ENCODE assay signal across 30 mouse cellular contexts in the genomic region with DNA sequence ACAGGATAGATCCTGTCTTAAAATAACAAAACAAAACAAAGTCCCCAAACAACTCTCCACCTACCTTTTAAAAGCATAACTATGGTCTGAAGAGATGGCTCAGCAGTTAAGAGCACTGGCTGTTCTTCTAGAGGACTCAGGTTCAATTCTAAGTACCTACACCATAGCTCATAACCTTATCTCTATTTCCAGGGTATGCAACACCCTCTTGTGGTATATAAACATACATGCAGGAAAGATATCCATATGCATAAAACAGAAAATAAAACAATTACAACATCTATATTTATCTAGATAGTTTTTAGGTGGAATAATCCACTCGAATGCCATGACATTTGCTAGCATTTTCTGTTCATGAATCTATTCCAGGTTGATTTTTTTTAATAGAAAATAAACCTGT. TPM values are rescaled to one million over a fixed set of nuclear protein-coding genes. Genes with fewer than 3 reads are reported as not detected.
DNase-seq lines count a peak whose midpoint lies in the region; ATAC-seq and TF ChIP-seq lines count a peak whose summit lies in the region.
"Had no signal": no experiment of that assay in that cellular context is flagged by ENCODE, and none has a peak within 500 bp of the region (broad histone marks: within the 10 kb centered on the region; RNA-seq: fewer than 3 reads in every experiment).

No protein-coding gene starts in this region.

- H3K27me3 ChIP-seq in liver, postnatal 0 days (ENCODE audit: insufficient read depth, low read length) = no peaks in the 10 kb centered on the region
- H3K27me3 ChIP-seq in liver, embryonic 12.5 days (replicated peaks) = no peaks in the 10 kb centered on the region
- H3K27me3 ChIP-seq in splenic B cell, adult 2 months (ENCODE audit: control insufficient read depth, insufficient read depth, low read length, poor library complexity, severe bottlenecking) = no peaks in the 10 kb centered on the region
- H3K27me3 ChIP-seq: CH12.LX; heart, embryonic 12.5 days; hindbrain, embryonic 13.5 days; liver, embryonic 15.5 days; midbrain, embryonic 15.5 days had no signal

- 60% methylated on average over 1 of the region's 1 CpGs for WGBS in liver, postnatal 0 days (ENCODE audit: insufficient replicate concordance)
- WGBS in liver, embryonic 12.5 days (ENCODE audit: insufficient replicate concordance) = 21% methylated on average over 1 of the region's 1 CpGs

- H3K27ac ChIP-seq in gastrocnemius, adult 2 months = no peak overlapping the region
- H3K27ac ChIP-seq in liver, postnatal 0 days (ENCODE audit: low read depth) = no peak overlapping the region
- no peak overlapping the region for H3K27ac ChIP-seq in liver, embryonic 12.5 days
- H3K27ac ChIP-seq: hindbrain, embryonic 13.5 days; liver, embryonic 15.5 days; midbrain, embryonic 10.5 days; midbrain, embryonic 15.5 days had no signal

- H3K4me2 ChIP-seq in liver, postnatal 0 days (ENCODE audit: low read depth, low read length) = no peak overlapping the region
- no peak overlapping the region for H3K4me2 ChIP-seq in liver, embryonic 12.5 days
- H3K4me2 ChIP-seq: heart, embryonic 12.5 days; hindbrain, embryonic 13.5 days; liver, embryonic 15.5 days; midbrain, embryonic 15.5 days had no signal

- no peak for DNase-seq in gastrocnemius, adult 2 months
- no peak for DNase-seq in gastrocnemius, adult 18-20 months (ENCODE audit: low spot score)
- no peak for DNase-seq in liver, postnatal 0 days
- DNase-seq in induced T-regulatory cell, adult 2 months (ENCODE audit: low read depth) = peak; percentile 4
- peak; percentile 17 for DNase-seq in splenic B cell, adult 2 months (ENCODE audit: low read depth, low spot score)
- DNase-seq in lung, postnatal 36 days = no peak
- no peak for DNase-seq in cerebellum, adult 8-10 months
- DNase-seq: adrenal gland, postnatal 25 days; cerebellum, adult 11-12 months; cerebellum, postnatal 10 days; gastrocnemius, postnatal 25 days; heart, adult 18-20 months; heart, postnatal 4 days; kidney, adult 2 months; kidney, postnatal 10 days; layer of hippocampus, adult 9-11 months; liver; lung, postnatal 4 days; right cerebral cortex, postnatal 4 days; thymus, postnatal 25 days had no signal

- no peak overlapping the region for H3K9ac ChIP-seq in liver, postnatal 0 days (replicated peaks)
- no peak overlapping the region for H3K9ac ChIP-seq in liver, embryonic 12.5 days
- H3K9ac ChIP-seq: heart, embryonic 12.5 days; hindbrain, embryonic 13.5 days; liver, embryonic 15.5 days; midbrain, embryonic 15.5 days had no signal

- H3K36me3 ChIP-seq in liver, postnatal 0 days (replicated peaks; ENCODE audit: insufficient read depth, low read length) = no peaks in the 10 kb centered on the region
- H3K36me3 ChIP-seq in liver, embryonic 12.5 days = no peaks in the 10 kb centered on the region
- H3K36me3 ChIP-seq in splenic B cell, adult 2 months (ENCODE audit: control insufficient read depth, insufficient read depth, low read length, poor library complexity, severe bottlenecking) = no peaks in the 10 kb centered on the region
- H3K36me3 ChIP-seq: heart, embryonic 12.5 days; hindbrain, embryonic 13.5 days; liver, embryonic 15.5 days; midbrain, embryonic 10.5 days; midbrain, embryonic 15.5 days had no signal

- H3K9me3 ChIP-seq in liver, postnatal 0 days (ENCODE audit: low read length) = no peaks in the 10 kb centered on the region
- H3K9me3 ChIP-seq in liver, embryonic 12.5 days (replicated peaks) = no peaks in the 10 kb centered on the region
- H3K9me3 ChIP-seq: heart, embryonic 12.5 days; hindbrain, embryonic 13.5 days; liver, embryonic 15.5 days; midbrain, embryonic 10.5 days; midbrain, embryonic 15.5 days had no signal

- peak; percentile 10; the same call in 1 of the 2 replicates for TF ChIP-seq CTCF in gastrocnemius, adult 2 months (IDR thresholded peaks at IDR 0.05)
- TF ChIP-seq CTCF in liver, postnatal 0 days (IDR thresholded peaks at IDR 0.05; ENCODE audit: low read depth) = 0 out of 2 replicates have a peak, but pooled peaks have one; percentile 21

- ATAC-seq in liver, postnatal 0 days = no peak
- ATAC-seq in liver, embryonic 12.5 days = no peak
- ATAC-seq: forebrain, embryonic 16.5 days; inflammation-experienced regulatory T-cells, adult 6 months; midbrain, embryonic 15.5 days had no signal

- TF ChIP-seq EP300 in liver, postnatal 0 days (IDR thresholded peaks at IDR 0.05; ENCODE audit: low read depth) = no peak

- no peak overlapping the region for H3K4me3 ChIP-seq in gastrocnemius, adult 2 months
- H3K4me3 ChIP-seq in liver, postnatal 0 days (ENCODE audit: low read depth, low read length) = no peak overlapping the region
- H3K4me3 ChIP-seq in liver, embryonic 12.5 days = no peak overlapping the region
- H3K4me3 ChIP-seq: erythroblast, embryonic 14.5 days; heart, embryonic 12.5 days; hindbrain, embryonic 13.5 days; liver, embryonic 15.5 days; midbrain, embryonic 10.5 days; midbrain, embryonic 15.5 days had no signal

- intact Hi-C loops in gastrocnemius, adult 2 months (cut with DNase I) = no loop called here

- no peaks in the 10 kb centered on the region for H3K4me1 ChIP-seq in liver, postnatal 0 days (ENCODE audit: insufficient read depth)
- no peaks in the 10 kb centered on the region for H3K4me1 ChIP-seq in liver, embryonic 12.5 days
- H3K4me1 ChIP-seq: heart, embryonic 12.5 days; hindbrain, embryonic 13.5 days; liver, embryonic 15.5 days; midbrain, embryonic 10.5 days; midbrain, embryonic 15.5 days had no signal

RNA-seq across cellular contexts. Expression of a gene that starts 27.2 kb away (rescaled TPM):
- total RNA-seq in gastrocnemius, adult 2 months (2021) = 1 to 10 TPM; 4.9 to 5.5 TPM
- 1 to 10 TPM; 4.0 to 4.5 TPM for total RNA-seq in gastrocnemius, adult 18-20 months (2021)
- 1.8 and 2.4 TPM in 2 replicates for polyA plus RNA-seq in liver, postnatal 0 days (2015; fragmentation: Nextera tagmentation; extraction: Ambion mirVana)
- 1.5 and 1.7 TPM in 2 replicates for polyA plus RNA-seq in liver, embryonic 12.5 days (2016; fragmentation: Nextera tagmentation; extraction: Ambion mirVana)
- total RNA-seq: CH12.LX had no signal
- polyA plus RNA-seq: erythroblast, embryonic 14.5 days had no signal

Comparison
In these comparisons a context has a peak if more than half of its experiments do, and no peak if none do; other contexts are left out.
1. DNase-seq: peak in induced T-regulatory cell, adult 2 months (single experiment) and splenic B cell, adult 2 months (single experiment); none in gastrocnemius, adult 2 months (single experiment), gastrocnemius, adult 18-20 months (single experiment), liver, postnatal 0 days (single experiment), lung, postnatal 36 days (single experiment) and cerebellum, adult 8-10 months (single experiment).